Mouse (Mus musculus): ENCODE results near the gene Fcgr3. TPM values are rescaled to one million over a fixed set of nuclear protein-coding genes. Genes with fewer than 3 reads are reported as not detected.
A peak's percentile ranks its signal among the peaks of the same experiment; 100 is the strongest.

Fcgr3 gene
- total RNA-seq, 2 experiments from 2014 or later = 7.4 to 8.9 TPM

- intact Hi-C loops (cut with DNase I) = no loop called here
- no peak for DNase-seq
Measured at GRCm38 (mm10) chr1:171060392-171060791, 4.3 kb downstream of the Fcgr3 start.

DNA sequence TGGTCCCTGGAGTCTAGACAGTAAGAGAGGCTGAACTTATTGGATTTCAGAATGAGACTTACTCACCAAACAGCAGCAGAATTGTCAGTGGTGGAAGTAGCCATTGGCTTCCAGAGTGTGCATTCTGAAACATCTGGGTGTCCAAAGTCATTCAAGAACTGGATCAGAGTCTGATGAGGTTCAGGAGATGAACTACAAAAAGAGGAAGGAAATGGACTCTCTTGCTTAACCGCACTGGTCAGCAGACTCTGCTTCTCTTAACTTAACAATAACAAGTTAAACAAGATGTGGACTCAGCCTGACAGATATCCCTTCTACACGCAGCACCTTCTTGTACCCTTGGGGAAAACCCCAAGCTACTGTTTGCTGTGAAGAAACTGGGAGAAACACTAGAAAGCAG lies 5.5 kb downstream of the Fcgr3 start:
- intact Hi-C loops (cut with DNase I) = no loop called here
- no peak for DNase-seq

DNA sequence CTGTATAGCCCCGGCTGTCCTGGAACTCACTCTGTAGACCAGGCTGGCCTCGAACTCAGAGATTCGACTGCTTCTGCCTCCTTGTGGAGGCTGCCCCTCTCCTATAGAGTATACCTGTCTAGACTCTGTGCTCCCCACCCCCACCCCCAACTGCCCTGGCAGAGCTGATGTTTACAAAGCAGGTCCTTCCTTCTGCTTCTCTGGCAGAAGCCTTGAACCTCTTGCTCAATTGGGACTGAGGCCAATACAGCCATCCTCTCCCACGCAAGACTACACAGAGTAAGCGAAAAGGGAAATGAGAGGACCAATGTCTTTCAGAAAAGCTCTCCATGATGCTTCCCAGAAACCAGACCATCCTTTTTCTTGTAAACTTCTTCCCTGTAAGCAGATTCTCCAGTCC lies 7.5 kb downstream of the Fcgr3 start:
- DNase-seq = no peak
- intact Hi-C loops (cut with DNase I) = no loop called here

DNA sequence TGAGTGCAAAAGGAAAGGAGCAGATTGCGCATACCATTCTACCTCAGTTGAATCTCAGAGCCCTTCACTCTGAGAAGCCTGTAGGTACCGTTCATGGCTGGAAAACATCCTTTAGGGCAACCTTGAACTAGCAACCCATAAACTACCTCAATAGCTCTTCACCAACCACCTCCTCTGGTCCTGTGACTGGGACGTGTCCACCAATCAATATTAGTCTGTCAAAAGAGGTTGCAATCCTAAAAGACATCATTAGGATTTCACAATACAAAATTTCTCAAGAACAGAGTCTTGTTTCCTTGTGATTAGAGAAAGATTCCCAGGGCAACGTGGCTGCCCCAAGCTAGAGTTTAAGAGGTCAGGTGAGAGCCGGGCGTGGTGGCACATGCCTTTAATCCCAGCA lies 11.4 kb downstream of the Fcgr3 start:
- no peak for DNase-seq

GRCm38 (mm10) chr1:171050774-171051173 lies 14.0 kb downstream of the Fcgr3 start:
- no peak for DNase-seq
- intact Hi-C loops (cut with DNase I) = no loop called here

More for the DNA sequence above, 11.4 kb downstream of the Fcgr3 start:
- intact Hi-C loops (cut with DNase I) = no loop called here

DNA sequence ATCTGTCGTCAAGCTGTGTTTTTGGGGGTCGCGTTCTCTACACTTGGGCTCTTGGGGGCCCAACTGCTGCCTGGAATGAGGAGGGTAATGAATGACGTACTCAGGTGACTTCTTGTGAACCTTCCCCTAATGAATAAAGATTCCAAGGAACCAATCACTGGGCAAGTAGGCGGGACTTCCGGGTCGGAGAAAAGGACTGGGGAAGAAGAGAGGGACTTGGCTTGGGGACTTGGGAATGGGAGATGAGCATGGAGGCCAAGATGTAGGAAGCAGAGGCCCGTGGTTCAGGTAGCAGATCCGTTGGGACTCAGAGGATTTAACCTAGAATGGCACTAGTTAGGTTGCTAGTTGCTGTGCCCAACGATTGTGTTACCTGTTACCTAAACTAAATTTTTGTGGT lies 15.5 kb downstream of the Fcgr3 start:
- intact Hi-C loops (cut with DNase I) = no loop called here
- DNase-seq = no peak

GRCm38 (mm10) chr1:171046501-171046900 lies 18.2 kb downstream of the Fcgr3 start:
- no peak for DNase-seq
- intact Hi-C loops (cut with DNase I) = no loop called here

- intact Hi-C loops (cut with DNase I) = loop anchor here (1.0 kb wide), 1 partner anchor 8 kb away; no protein-coding TSS in a partner anchor
- DNase-seq = no peak
Measured at GRCm38 (mm10) chr1:171045079-171045465, 19.7 kb downstream of the Fcgr3 start.

- intact Hi-C loops (cut with DNase I) = loop anchor here (1.0 kb wide), 1 partner anchor 7 kb away; no protein-coding TSS in a partner anchor
- peak; percentile 91 to 92 for DNase-seq
Measured at GRCm38 (mm10) chr1:171044365-171045078, 20.2 kb downstream of the Fcgr3 start.

DNA sequence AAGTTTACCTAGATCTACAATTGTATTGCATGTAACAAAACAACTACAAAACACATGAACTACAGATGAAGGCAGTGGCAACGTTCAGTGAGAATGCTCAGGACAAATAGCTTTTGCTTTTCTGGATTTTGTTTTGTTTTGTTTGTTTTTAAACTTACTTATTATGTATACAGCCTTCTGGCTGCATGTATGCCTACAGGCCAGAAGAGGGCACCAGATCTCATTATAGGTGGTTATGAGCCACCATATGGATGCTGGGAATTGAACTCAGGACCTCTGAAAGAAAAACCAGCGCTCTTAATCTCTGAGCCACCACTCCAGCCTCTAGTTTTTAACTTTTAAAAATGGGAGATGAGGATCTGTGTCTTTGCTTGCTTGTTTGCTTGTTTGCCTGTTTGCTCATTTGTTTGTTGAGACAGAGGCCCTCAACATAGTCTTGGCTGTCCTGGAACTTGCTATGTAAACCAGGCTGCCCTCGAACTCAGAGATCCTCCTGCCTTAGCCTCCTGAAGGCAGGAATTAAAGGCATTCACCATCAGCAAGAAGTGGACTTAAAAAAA lies 21.1 kb downstream of the Fcgr3 start:
- no peak for DNase-seq
- intact Hi-C loops (cut with DNase I) = no loop called here

DNA sequence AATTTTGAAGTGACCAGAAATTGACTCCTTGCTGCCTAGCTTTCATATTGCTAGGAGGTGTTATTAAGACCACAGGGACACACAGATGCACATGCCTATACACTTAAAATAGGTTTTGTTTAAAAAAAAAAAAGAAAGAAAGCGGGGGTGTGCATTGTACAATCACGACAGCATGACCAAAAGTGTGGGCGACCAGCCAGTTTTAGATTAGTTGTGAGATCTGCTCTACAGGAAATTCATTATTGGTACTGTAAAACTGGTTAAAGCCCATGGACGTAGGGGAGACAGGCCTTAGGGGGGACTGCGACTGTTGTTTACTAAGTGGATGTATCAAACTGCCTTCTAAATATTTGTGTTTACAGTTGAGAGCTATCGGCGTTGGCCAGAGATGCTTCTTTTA lies 24.9 kb downstream of the Fcgr3 start:
- intact Hi-C loops (cut with DNase I) = no loop called here

DNA sequence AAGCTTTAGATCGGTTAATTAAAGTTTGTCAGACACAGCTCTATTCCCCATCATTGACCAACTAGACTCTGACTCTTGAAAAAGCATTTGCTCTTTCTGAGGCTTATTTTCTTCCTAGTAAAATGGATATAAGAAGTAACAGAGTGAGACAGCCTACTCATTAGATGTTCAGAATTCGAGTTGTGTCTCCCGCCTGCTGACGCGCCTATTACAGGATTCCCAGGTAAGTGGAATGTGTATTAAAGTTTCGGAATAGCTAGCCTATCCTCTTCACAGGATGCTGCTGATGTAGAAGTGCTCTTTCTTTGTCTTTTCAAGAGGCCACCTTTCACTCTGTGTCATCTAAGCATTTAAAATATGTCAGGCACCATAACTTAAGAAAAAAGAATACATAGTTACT lies 25.6 kb downstream of the Fcgr3 start:
- no peak for DNase-seq
- intact Hi-C loops (cut with DNase I) = no loop called here

More for the DNA sequence above, 24.9 kb downstream of the Fcgr3 start:
- DNase-seq = no peak

DNA sequence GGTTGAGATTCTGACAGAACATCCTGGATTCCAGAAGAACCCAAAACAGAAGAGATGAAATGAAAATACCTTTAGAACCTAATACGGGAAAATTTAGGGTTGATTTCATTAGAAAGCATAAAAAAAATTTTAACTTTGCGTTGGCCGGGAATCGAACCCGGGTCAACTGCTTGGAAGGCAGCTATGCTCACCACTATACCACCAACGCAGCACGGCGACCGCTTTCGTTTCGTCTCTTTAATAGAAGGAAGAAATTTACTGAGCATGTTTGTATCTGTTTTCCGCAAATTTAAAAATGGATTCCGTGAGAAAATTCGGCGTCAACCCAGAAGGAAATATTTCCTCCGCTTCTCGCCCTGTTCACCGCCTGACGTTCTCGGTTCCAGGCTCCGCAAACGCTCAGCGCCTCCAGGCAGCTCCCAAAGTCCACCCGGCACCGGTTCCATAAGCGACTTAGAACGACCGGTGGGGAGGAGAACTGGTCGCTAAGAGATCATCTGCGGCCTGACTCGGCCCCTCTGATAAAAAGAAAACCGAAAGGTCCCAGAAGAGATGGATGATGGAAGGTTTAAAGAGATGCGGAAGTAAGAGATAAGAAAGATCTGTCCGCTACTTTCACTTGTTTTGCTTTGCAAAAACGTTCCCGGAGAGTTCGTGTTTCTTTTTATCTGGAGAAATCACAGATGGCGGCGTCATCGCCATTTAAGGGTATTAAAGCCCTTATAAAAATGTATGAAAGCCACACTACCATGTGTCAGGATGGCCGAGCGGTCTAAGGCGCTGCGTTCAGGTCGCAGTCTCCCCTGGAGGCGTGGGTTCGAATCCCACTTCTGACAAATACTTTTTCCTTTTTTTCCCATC lies 26.6 kb downstream of the Fcgr3 start:
- peak; percentile 89 to 92 for DNase-seq
- intact Hi-C loops (cut with DNase I) = loop anchor here (1.0 kb wide), 2 partner anchors 7 to 64 kb away; no protein-coding TSS in a partner anchor

GRCm38 (mm10) chr1:171036550-171037324 lies 28.0 kb downstream of the Fcgr3 start:
- intact Hi-C loops (cut with DNase I) = loop anchor here (1.0 kb wide), 1 partner anchor 9 kb away; no protein-coding TSS in a partner anchor
- DNase-seq = peak; percentile 76 to 80

- DNase-seq = no peak
- intact Hi-C loops (cut with DNase I) = no loop called here
Measured at GRCm38 (mm10) chr1:171035611-171036010, 29.1 kb downstream of the Fcgr3 start.

DNA sequence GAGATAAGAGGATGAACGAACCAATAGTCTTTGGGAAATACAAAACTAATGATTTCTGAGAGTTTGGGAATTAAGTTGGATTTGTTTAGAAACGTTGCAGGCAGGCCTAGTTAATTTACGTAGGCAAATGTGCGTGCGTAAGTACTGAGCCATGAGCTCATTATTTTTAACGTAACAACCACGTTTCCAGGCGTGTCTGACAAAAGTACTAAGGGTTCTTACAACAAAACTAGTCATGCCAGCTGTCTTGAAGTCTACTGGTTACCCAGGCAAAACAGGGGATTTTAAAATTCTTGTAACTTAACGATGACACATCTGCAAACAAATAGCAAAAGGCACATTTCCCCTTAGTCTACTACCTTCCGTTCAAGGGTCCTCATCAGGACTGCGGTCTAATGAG lies 30.5 kb downstream of the Fcgr3 start:
- no peak for DNase-seq
- intact Hi-C loops (cut with DNase I) = no loop called here

DNA sequence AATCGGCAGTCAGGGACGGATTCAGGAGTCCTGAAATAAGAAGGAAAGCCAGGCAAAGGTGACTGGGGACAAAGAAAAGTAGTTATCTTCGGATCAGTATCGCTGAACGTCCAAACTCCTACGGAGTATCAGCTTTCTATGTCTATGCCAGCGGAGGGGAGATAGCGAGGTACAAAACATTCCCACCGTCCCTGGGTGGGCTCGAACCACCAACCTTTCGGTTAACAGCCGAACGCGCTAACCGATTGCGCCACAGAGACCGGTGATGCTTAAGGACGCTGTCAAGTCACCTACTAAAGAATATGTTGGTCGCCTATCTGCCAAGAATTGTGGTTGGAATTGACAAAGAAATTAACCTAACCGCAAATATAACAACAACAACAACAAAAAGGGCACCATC lies 31.0 kb downstream of the Fcgr3 start:
- intact Hi-C loops (cut with DNase I) = no loop called here
- DNase-seq = peak; percentile 87

DNA sequence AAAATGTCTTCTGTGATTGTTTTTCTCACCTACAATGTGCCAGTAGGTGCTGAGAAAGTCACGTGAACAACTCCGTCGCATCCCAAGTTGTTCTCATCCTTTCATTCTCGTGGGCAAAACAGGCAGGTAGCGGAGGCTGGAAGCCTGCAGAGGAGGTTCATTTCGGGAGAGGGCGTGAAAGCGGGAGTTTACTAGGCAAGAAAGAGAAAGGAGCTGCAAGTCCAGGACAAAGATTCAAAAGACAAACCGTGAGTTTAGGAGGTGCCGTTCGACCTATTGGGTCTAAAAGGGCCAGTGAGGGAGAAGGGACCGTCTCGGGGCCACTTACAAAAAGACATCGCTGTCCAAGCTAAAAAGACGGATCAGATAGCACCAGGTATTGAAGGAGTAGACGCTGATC lies 31.5 kb downstream of the Fcgr3 start:
- intact Hi-C loops (cut with DNase I) = no loop called here

DNA sequence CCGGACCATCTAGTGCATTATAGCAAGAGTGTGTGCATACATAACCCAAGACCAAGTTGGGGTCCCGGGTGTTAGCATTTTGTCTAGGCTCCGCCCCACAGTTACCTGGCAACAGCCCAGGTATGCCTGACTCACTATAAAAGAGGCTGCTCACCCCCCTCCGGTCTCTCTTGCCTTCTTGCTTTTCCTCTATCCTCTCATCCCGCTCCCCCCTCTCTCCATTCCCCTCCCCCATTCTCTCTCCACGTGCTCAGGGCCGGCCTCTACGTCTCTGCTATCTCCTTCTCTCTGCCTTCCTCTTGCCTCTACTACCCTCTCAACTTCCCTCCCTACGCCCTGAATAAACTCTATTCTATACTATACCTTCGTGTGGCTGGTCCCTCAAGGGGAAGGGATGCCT lies 32.0 kb downstream of the Fcgr3 start:
- DNase-seq = no peak
- intact Hi-C loops (cut with DNase I) = no loop called here

More for the DNA sequence above, 31.5 kb downstream of the Fcgr3 start:
- DNase-seq = peak in 1 of 2 experiments; percentile 14

GRCm38 (mm10) chr1:171031752-171032151 lies 33.0 kb downstream of the Fcgr3 start:
- intact Hi-C loops (cut with DNase I) = no loop called here
- DNase-seq = no peak
